Mouse (Mus musculus) layer of hippocampus, adult 2 months (tissue): ENCODE measurements at regions not wholly inside any gene's neighbourhood (a gene's known extent, or its start where the extent isn't known, plus 50 kb on each side); places are given as distances from the start of the nearest gene placed in this dataset.
A peak's percentile ranks its signal among the peaks of the same experiment; 100 is the strongest.
"Not testable (repeated sequence)": the region's sequence is repeated elsewhere in the genome, so short reads cannot be mapped to it uniquely, and the experiment has no call there.

Experiments
- DNase-seq, 2 experiments: peaks; one replicate each; pipeline ENCODE4 v3.0.0; 2022; ENCODE audit warnings: low spot score in 2 of 2
- H3K27ac ChIP-seq: fragments of 200-600 bp; 2 replicates; pipeline ENCODE4 v1.8.1; 2022
- H3K4me3 ChIP-seq: fragments of 200-600 bp; 2 replicates; pipeline ENCODE4 v1.8.1; 2022; ENCODE audit warnings: mild to moderate bottlenecking
- CTCF ChIP-seq: fragments of 200-600 bp; conservative IDR thresholded peaks from 2 replicates; pipeline ENCODE4 v1.8.1; 2022; ENCODE audit warnings: antibody characterized with exemption, mild to moderate bottlenecking, moderate library complexity

DNA sequence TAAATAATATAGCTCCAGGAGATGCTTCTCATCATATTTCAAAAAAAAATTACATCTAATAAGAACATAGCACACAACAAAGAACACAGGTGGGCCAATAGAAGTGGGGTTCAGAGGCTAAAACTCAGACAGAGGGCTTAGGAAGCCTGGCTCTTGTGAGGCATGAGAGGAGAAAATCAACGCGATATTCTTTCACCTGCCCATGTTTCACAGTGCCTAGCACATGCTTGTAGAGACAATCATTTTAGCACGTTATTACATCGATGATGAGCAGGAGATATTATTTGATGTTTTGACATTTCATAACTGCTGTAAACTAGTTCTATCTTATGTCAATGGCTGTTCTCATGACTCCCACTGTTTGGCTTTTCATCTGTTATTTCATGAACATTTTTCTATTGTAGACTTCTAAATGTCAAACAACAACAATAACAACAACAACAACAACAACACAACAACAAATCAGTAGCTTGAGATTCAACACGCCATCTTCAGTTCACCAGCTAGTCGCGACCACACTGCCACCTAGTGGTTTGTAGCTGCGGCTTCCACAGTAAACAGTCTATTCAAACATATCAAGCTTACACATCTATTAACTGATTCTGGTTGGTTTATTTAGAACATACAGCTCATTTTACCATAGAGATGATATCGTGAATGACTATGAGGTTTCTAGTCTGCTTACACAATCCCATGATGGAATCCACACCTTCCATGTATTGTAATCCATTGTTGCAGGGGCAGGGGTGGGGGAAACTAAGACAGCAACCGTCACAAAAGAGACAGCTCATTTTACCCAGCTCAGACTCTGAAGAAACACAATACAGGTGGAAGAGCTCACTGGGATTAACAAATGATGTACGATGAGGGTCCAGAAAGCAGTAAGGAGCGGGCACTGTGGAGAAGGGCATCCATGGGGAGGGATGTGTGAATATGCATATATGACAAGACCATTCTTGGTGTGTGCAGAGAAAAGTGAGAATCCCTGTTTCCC lies 60.5 kb upstream of the Tmem200a start:
- DNase-seq, result peak; percentile 68 to 72
- H3K27ac ChIP-seq, result no peak overlapping the region
- H3K4me3 ChIP-seq, result no peak overlapping the region
- peak; percentile 95 for TF ChIP-seq CTCF

DNA sequence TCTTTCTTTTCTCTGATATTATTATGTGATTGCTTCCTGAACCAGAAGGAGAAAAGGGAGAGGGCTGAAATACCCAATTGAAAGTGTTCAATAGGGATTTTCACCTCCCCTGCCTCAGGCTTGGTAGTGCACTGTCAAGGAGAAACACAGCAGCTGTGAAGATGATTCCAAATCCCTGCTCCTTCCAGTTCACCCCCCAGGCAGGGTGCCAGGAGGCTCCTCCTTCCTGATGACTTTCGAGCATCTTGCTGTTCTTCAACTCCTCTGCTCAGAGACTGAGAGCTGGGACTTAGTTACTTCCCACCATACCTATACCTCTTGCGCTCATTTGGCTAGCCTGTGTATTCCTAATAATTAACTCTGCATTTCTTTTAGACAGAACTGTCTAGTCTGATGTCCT lies 73.7 kb upstream of the Tmem200a start:
- DNase-seq, result no peak
- no peak for TF ChIP-seq CTCF
- Histone ChIP-seq H3K4me3 (no peak overlapping the region), H3K27ac (no peak overlapping the region)

DNA sequence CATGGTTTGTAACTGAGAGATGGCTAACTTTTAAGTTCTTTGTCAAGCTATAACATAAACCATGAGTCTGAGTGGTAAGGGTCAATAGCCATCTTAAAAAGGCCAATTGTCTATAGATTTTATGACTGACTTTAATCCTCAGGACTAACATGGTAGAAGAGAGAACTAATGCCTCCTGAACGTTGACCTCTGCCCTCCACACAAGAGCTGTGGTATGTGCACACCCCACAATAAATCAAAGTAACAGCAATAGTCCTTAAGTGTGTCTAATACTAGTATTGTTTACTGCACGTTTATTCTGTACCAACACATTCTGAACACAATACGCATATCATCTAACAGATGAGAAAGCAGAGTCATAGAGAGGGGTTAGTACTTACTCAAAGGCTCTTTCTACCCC lies 70.7 kb upstream of the Samd3 start:
- Histone ChIP-seq H3K27ac (no peak overlapping the region), H3K4me3 (no peak overlapping the region)
- DNase-seq, result no peak
- TF ChIP-seq CTCF, result no peak

DNA sequence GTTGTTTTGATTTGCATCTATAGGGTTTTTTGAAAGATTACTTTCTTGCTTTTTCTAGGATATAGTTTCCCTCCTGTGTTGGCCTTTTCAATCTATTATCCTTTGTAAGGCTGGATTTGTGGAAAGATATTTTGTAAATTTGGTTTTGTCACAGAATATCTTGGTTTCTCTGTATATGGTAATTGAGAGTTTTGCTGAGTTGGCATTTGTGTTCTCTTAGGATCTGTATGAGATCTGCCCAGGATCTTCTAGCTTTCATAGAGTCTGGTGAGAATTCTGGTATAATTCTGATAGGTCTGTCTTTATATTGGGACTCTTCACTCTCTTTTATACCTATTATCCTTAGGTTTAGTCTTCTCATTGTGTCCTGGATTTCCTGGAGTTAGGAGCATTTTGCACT lies 68.4 kb upstream of the Samd3 start:
- not testable (repeated sequence) for DNase-seq, H3K27ac ChIP-seq, H3K4me3 ChIP-seq

DNA sequence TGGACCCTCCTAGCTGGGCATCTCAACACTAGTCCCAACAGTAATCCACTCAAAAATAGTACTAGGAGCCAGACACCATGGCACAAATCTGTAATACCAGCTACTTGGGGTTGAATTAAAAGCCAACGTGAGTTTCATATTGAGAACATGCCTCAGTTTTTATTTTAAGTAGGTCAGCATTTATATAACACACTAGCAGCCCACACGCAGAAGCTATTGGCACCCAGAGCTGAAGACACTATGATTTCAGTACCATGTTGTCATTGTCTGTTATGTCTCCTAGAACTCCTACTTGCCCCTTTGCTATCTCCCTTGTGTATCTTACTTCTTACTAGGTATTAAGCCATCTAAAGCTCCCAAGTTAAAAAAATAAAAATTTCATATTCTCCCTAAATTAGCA lies 65.0 kb upstream of the Samd3 start:
- Histone ChIP-seq H3K27ac (no peak overlapping the region), H3K4me3 (no peak overlapping the region)
- no peak for TF ChIP-seq CTCF
- no peak for DNase-seq

DNA sequence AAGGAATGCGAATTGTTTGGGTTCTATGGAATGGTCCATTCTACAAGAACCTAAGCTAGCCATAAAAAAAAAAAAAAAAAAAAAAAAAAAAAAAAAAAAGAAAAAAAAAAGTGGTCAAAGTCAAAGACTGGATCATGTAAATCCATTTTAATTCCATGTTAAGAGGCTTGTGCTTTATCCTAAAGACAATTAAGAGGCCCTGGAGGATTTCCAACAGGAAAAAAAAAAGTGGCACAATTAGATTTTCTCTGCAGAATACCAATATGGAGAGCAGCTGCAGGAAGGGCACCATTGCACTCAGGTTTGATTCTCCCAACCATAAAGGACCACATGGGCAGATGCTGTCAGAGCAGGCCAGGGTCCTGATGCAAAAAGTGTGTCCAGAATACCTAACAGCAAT lies 51.9 kb upstream of the Samd3 start:
- Histone ChIP-seq H3K27ac (peak overlapping the region; percentile 48; the same call in 1 of the 2 replicates), H3K4me3 (no peak overlapping the region)
- DNase-seq, result no peak
- TF ChIP-seq CTCF, result no peak

DNA sequence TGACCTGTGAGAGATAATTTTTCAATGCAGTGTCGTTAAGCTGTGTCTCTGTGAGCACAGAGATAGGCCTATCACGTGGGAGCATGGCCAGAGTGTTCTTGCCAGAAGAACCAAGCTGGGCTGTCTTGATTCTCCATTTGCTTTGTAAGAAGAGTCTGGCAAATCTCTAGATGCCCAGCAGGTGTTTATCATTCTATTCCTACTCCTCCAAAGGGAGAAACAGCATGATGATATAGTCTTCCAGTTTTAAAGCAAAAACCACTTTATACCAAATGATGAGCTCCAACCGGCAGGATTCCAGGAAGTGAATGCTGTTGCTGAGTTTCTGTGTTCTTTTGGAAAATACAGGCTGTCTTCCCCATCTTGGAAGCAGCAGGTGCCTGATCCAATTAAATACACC lies 51.2 kb upstream of the Samd3 start:
- TF ChIP-seq CTCF, result no peak
- Histone ChIP-seq H3K4me3 (no peak overlapping the region), H3K27ac (peak overlapping the region; percentile 48; the same call in 1 of the 2 replicates)
- peak in 1 of 2 experiments; percentile 37 for DNase-seq
